Mouse (Mus musculus) cerebellum, adult 11-12 months (tissue): ENCODE data around the gene Mfap2.

ENCODE experiments used
- DNase-seq: peaks from one replicate; pipeline ENCODE4 v3.0.0; 2022

Mfap2 gene

DNA sequence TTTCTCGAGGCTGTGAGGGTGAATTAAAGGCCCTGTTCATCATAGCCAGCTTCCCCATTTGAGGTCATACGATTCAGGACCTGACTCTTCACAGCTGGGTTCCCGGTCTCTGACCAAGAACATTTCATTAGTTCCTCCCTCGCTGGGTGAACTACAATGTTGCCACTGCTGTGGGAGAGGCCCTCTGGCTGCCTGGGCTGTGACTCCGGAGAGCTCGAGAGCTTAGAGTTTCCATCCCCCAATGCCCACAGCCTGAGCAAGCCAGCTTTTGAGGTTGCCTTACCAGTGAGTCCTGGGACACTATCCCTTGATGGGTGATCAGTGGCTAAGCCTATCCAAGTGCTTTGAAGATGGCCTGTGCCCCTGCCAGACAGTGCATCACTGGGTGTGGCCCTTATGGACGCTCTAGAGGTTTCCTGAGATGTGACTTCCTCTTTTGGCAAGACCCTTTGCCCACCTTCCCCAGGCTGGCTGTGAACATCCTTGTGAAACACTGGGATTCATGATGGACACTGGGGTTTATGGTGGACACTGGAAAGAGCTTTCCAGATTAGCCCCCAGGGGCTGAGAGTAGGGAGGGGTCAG lies 21.4 kb upstream of the Mfap2 start:
- DNase-seq: peak; percentile 43

DNA sequence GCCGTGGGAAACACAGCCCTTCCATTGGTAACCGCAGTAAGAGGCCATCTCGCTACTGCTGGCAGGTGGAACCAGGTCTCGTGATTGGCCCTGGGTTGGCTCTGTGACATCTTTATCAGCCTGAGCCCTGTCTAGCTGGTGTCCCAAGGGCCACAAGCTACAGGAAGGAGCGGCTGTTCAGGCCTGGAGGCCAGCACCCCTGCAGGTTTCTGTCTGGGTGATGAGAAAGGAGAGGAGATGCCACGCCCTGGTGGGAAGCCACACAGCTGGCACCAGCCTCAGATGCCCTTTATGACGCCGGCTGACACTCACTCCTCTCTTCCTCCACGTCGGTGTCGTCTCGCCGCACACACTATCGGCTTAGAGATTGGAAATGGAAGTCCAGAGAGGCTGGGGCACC lies 20.8 kb upstream of the Mfap2 start:
- peak; percentile 51 for DNase-seq

GRCm38 (mm10) chr4:140992215-140992614 lies 18.0 kb upstream of the Mfap2 start:
- DNase-seq: peak; percentile 63

- peak; percentile 36 for DNase-seq
Measured at GRCm38 (mm10) chr4:140993846-140994245, 16.4 kb upstream of the Mfap2 start.

GRCm38 (mm10) chr4:140995811-140996210 lies 14.4 kb upstream of the Mfap2 start:
- DNase-seq: no peak

GRCm38 (mm10) chr4:140996812-140997211 lies 13.4 kb upstream of the Mfap2 start:
- DNase-seq: no peak

GRCm38 (mm10) chr4:141005983-141006382 lies 4.2 kb upstream of the Mfap2 start:
- no peak for DNase-seq

GRCm38 (mm10) chr4:141008028-141008427 lies 2.2 kb upstream of the Mfap2 start:
- DNase-seq: no peak

DNA sequence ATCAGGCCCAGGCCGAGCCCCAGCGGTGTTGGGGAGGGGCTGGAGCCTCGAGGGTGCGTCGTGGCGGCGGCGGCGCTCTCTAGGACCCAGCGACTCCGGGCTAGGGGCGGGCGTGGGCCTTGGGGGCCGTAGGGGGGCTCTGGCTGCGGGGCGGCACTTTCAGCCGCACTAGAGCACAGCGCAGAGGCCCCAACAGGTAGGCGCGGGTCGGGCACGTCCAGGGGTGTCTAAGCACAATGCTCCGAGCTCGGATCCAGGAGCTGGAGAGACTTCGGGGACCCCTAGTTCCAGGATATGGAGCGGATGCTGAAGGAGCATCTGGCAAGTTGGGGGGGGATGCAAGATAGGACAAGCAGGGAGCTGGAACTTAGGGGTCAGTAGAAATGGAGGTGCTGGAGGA lies 308 bp downstream of the Mfap2 start:
- no peak for DNase-seq

DNA sequence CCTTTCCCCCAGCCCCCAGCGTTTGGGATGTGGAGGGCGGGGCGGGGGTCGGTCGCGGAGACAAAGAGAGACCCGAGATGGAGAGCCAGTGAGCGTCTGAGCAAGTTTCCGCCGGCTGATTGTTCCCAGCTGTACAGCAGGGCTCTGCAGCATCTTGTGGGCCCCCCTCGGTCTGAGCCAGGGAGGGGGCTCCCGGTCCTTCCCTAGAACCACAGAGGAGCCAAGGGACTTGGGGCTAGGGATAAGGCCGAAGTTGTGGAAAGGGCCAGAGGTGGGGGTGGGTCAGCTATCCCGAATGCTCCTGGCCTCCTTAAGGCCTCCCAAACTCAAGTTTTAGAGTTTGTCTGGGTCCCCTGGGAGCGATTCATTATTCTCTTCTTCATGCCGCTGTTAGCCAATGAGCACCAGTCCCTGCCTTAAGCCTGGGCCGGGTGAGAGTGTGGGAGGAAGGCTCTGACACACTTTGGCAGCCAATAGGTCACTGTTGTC lies 767 bp downstream of the Mfap2 start:
- DNase-seq: no peak

GRCm38 (mm10) chr4:141011556-141012328 lies 1.5 kb downstream of the Mfap2 start:
- peak; percentile 86 for DNase-seq

DNA sequence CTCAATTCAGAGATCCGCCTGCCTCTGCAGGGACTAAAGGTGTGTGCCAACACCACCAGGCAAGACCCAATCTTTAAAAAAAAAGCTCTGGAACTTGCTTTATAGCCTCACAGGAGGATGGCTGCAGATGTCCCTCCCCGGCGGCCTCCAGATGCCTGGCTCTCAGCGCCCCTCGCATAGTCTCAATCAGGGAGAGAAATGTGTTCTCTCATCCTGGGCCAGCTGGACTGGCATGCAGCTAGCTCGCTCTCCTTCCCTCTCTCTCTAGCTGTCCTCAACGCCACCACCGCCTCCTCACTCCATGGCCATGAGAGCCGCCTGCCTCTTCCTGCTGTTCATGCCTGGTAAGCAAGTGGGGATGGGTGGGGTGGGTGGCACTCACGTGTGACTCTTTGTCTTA lies 2.3 kb downstream of the Mfap2 start:
- DNase-seq: no peak

- peak; percentile 36 for DNase-seq
Measured at GRCm38 (mm10) chr4:141014114-141014513, 3.9 kb downstream of the Mfap2 start.

- DNase-seq: peak; percentile 47
Measured at GRCm38 (mm10) chr4:141014856-141015255, 4.6 kb downstream of the Mfap2 start.

GRCm38 (mm10) chr4:141015356-141015755 lies 5.1 kb downstream of the Mfap2 start:
- no peak for DNase-seq

DNA sequence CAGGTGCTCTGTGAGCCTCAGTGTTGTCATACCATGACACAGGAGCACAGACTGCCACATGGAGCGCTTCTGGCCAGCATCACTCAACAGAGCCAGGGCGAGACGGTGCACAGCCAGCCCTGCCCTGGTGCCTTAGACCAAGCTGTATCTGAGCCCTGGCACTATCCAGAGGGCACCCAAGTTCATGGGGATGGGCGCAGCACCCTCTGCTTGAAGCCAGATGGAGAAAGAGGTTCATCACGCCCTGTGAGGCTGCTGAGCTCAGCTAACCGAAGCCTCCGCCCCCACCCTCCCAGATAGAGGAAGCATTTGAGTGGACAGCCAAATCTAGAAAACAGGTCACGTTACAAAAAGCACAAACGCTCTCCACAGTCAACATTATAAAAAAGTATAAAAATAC lies 6.1 kb downstream of the Mfap2 start:
- peak; percentile 34 for DNase-seq

DNA sequence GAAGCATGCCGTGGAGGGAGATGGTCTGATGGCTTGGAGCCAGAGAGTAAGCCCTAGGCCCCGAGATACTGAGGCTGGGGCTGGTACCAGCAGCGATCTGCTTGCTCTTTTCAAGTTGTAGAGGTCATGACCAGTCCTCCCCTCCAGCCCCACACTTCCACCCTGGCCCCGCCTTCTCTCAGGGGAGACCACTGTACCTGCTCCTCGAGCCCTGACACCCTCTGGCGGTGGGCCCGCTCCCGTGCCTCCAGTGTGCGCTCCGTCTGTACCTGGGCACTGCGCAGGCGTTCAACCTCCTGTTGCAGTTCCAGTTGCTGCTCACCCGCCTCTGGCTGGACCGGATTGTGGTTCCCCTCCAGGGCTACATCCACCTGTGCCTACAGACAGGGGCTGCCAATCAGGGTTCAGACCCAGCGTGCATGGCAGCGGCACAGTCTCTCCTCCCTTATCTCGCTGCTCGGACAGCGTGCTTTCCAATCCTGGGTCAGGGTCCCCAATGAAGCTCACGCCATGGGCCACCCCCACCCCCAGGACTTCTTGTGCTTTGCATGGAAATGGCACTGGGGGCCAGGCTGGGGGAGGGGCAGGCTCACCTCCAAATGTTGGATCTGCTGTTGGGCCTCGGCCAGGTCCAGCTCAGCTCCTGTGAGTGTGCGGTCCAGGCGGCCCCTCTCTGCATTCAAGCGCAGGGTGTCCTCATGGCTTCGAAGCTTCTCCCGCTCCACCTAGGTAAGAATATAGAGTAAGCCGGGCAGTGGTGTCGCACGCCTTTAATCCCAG lies 7.6 kb downstream of the Mfap2 start:
- DNase-seq: peak; percentile 56

DNA sequence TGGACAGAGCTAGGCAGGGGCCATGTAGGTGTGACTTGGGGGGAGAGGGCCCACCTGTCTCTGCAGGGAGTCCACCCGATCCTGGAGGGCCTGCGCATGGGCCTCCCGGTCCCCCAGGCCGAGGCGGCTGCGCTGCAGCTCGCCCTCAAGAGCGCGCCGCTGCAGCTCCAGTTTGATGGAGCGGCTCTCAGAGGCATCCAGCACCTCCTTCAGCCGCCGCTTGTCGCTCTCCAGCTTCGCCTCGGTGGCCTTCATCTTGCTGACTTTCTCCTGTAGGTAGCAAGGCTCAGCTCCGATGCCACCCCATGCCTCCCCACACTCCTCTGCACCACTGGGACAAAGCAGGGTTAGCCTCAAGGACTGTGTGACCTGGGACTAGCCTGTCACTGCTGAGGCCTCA lies 10.0 kb downstream of the Mfap2 start:
- peak; percentile 33 for DNase-seq

- peak; percentile 62 for DNase-seq
Measured at GRCm38 (mm10) chr4:141020811-141021613, 10.8 kb downstream of the Mfap2 start.

- DNase-seq: peak; percentile 77
Measured at GRCm38 (mm10) chr4:141021614-141021929, 11.4 kb downstream of the Mfap2 start.

GRCm38 (mm10) chr4:141024052-141024451 lies 13.8 kb downstream of the Mfap2 start:
- no peak for DNase-seq

GRCm38 (mm10) chr4:141024992-141025391 lies 14.8 kb downstream of the Mfap2 start:
- DNase-seq: no peak
